Mouse (Mus musculus) hindbrain, embryonic 12.5 days (tissue): Measurements from ENCODE around the gene Fau. TPM values are rescaled to one million over a fixed set of nuclear protein-coding genes. Genes with fewer than 3 reads are reported as not detected.
A peak's percentile ranks its signal among the peaks of the same experiment; 100 is the strongest.

Experiments
- ATAC-seq: fragments of 200-750 bp; cut with Nextera tagmentation; 2 replicates; pipeline ENCODE4 v1.8.0; 2017; ENCODE audit warnings: moderate TSS enrichment; ENCODE audit not compliant: low FRiP score
- H3K27ac ChIP-seq: fragments of 300-500 bp; sonication (generic); 2 replicates; pipeline ENCODE4 v1.5.1; 2016; ENCODE audit warnings: mild to moderate bottlenecking
- H3K27me3 ChIP-seq: fragments of 300-500 bp; sonication (generic); 2 replicates; pipeline ENCODE4 v1.6.1; 2016; ENCODE audit warnings: mild to moderate bottlenecking
- H3K36me3 ChIP-seq: fragments of 300-500 bp; sonication (generic); 2 replicates; pipeline ENCODE4 v1.6.1; 2016; ENCODE audit warnings: mild to moderate bottlenecking
- H3K4me1 ChIP-seq: fragments of 300-500 bp; sonication (generic); 2 replicates; pipeline ENCODE4 v1.6.1; 2016
- H3K4me2 ChIP-seq: fragments of 300-500 bp; sonication (generic); replicated peaks from 2 replicates; pipeline ENCODE4 v1.6.1; 2016; ENCODE audit warnings: mild to moderate bottlenecking
- H3K4me3 ChIP-seq: fragments of 300-500 bp; sonication (generic); 2 replicates; pipeline ENCODE4 v1.5.1; 2016; ENCODE audit warnings: mild to moderate bottlenecking
- H3K9ac ChIP-seq: fragments of 300-500 bp; sonication (generic); 2 replicates; pipeline ENCODE4 v1.6.1; 2016; ENCODE audit warnings: mild to moderate bottlenecking, moderate library complexity
- H3K9me3 ChIP-seq: fragments of 300-500 bp; sonication (generic); replicated peaks from 2 replicates; pipeline ENCODE4 v1.6.1; 2016; ENCODE audit warnings: mild to moderate bottlenecking
- WGBS: fragments of 180-500 bp; shearing (Covaris S2); methylation state at CpG from one replicate; pipeline ENCODE4 v1.1.7; 2016; 5-methylcytosine and 5-hydroxymethylcytosine counted together
- polyA plus RNA-seq: library from polyadenylated mRNA; unstranded; fragments of >200 nt; fragmentation: Nextera tagmentation; extraction: Ambion mirVana; gene quantifications from 2 replicates; pipeline ENCODE4 v1.2.1, GENCODE M21; 2016

Gene Fau
- polyA plus RNA-seq, 1 experiment from 2014 or later: 621 TPM

- H3K36me3 ChIP-seq: peaks cover 47% of the 10 kb centered on the region
- no peaks in the 10 kb centered on the region for H3K27me3 ChIP-seq
- peak overlapping the region; percentile 90 for H3K9ac ChIP-seq
- ATAC-seq: no peak
- peak overlapping the region; percentile 95 for H3K4me2 ChIP-seq
- peaks cover 25% of the 10 kb centered on the region for H3K4me1 ChIP-seq
- peak overlapping the region; percentile 96 for H3K4me3 ChIP-seq
- H3K27ac ChIP-seq: no peak overlapping the region
- WGBS: 90% methylated on average over 8 of the region's 8 CpGs
- no peaks in the 10 kb centered on the region for H3K9me3 ChIP-seq
Observed at GRCm38 (mm10) chr19:6047899-6048166, 9.8 kb upstream of the Fau start.

DNA sequence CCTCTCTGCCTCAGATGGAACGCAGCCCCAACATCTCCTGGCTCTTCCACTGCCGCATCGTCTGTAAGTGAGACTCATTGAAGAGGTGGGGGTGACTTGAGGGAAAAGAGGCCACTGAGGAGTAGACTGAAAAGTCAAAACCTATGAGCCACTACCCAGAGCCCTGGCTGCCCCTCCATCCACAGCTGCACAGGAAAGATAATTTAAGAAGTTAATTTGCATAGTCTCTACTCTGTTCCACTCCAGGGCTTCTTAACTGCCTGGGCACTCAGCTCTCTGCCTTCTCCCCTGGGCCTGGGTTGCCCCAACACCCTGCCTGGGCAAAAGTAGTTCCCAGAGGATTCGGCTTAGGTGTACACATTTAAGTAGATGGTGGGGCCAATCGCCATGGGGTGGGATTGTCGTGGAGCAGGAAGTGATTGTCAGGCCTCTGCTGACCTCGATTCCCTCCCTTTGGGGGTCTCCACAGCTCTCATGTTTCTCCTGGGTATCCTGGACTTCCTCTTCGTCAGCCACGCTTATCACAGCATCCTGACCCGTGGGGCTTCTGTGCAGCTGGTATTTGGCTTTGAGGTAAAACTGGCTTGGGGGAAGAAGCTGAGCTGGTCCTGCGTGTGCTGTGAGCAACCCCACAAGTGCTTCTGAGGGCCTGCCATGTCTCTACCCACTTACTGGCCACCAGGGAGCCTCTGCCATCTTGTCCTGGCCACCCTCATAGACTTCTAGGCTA is 8.8 kb upstream of the Fau start:
- Histone ChIP-seq H3K27me3 (no peaks in the 10 kb centered on the region), H3K27ac (no peak overlapping the region), H3K4me3 (0 out of 2 replicates have a peak overlapping the region, but pooled peaks have one; percentile 2), H3K4me2 (no peak overlapping the region), H3K9me3 (no peaks in the 10 kb centered on the region), H3K36me3 (peaks cover 56% of the 10 kb centered on the region), H3K9ac (no peak overlapping the region), H3K4me1 (peaks cover 25% of the 10 kb centered on the region)
- 90% methylated on average over 11 of the region's 11 CpGs for WGBS
- no peak for ATAC-seq

- Histone ChIP-seq H3K36me3 (peaks cover 76% of the 10 kb centered on the region), H3K4me3 (no peak overlapping the region), H3K9me3 (no peaks in the 10 kb centered on the region), H3K27me3 (no peaks in the 10 kb centered on the region), H3K9ac (no peak overlapping the region), H3K4me2 (no peak overlapping the region), H3K27ac (no peak overlapping the region), H3K4me1 (peaks cover 23% of the 10 kb centered on the region)
- ATAC-seq: no peak
- WGBS: 92% methylated on average over 7 of the region's 7 CpGs
Observed at GRCm38 (mm10) chr19:6052516-6052915, 5.1 kb upstream of the Fau start.

DNA sequence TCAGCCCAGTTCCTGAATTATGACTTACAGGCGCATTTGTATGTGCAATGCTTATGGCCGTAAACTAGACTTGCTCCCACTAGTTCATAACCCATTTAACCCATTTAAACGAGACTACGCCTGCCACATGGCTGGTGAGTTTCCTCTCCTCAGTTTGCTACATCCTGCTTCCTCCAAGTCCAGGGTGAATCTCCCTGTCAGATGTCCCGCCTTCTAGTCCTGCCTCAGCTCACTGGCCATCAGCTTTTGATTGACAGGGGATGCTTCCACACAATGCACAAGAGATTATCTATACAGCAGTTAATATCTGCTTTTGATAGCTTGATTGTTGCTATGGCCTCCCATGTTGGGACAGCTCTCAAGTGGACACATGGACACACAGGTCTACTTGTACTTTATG is 3.3 kb upstream of the Fau start:
- no peaks in the 10 kb centered on the region for H3K9me3 ChIP-seq
- H3K4me2 ChIP-seq: no peak overlapping the region
- H3K9ac ChIP-seq: no peak overlapping the region
- no peak for ATAC-seq
- H3K27me3 ChIP-seq: no peaks in the 10 kb centered on the region
- no peak overlapping the region for H3K4me3 ChIP-seq
- no peak overlapping the region for H3K27ac ChIP-seq
- H3K4me1 ChIP-seq: peaks cover 18% of the 10 kb centered on the region
- H3K36me3 ChIP-seq: peaks cover 70% of the 10 kb centered on the region
- WGBS: 88% methylated on average over 5 of the region's 5 CpGs

GRCm38 (mm10) chr19:6056696-6057095 is 948 bp upstream of the Fau start:
- no peak for ATAC-seq
- peaks cover 51% of the 10 kb centered on the region for H3K36me3 ChIP-seq
- no peaks in the 10 kb centered on the region for H3K27me3 ChIP-seq

GRCm38 (mm10) chr19:6058513-6058912 is 869 bp downstream of the Fau start:
- Histone ChIP-seq H3K27ac (peak overlapping the region; percentile 80; the same call in 1 of the 2 replicates), H3K36me3 (peaks cover 34% of the 10 kb centered on the region), H3K27me3 (no peaks in the 10 kb centered on the region), H3K4me1 (peaks cover 39% of the 10 kb centered on the region), H3K4me2 (peak overlapping the region; percentile 87), H3K4me3 (peak overlapping the region; percentile 88), H3K9me3 (no peaks in the 10 kb centered on the region), H3K9ac (peak overlapping the region; percentile 89)
- ATAC-seq: no peak
- WGBS: 42% methylated on average over 5 of the region's 5 CpGs

More at GRCm38 (mm10) chr19:6056696-6057095, 948 bp upstream of the Fau start:
- H3K9me3 ChIP-seq: no peaks in the 10 kb centered on the region
- H3K27ac ChIP-seq: no peak overlapping the region
- peak overlapping the region; percentile 88 for H3K4me3 ChIP-seq
- H3K4me1 ChIP-seq: peaks cover 21% of the 10 kb centered on the region
- H3K4me2 ChIP-seq: peak overlapping the region; percentile 87
- peak overlapping the region; percentile 89; the same call in 1 of the 2 replicates for H3K9ac ChIP-seq
- 66% methylated on average over 4 of the region's 4 CpGs for WGBS

DNA sequence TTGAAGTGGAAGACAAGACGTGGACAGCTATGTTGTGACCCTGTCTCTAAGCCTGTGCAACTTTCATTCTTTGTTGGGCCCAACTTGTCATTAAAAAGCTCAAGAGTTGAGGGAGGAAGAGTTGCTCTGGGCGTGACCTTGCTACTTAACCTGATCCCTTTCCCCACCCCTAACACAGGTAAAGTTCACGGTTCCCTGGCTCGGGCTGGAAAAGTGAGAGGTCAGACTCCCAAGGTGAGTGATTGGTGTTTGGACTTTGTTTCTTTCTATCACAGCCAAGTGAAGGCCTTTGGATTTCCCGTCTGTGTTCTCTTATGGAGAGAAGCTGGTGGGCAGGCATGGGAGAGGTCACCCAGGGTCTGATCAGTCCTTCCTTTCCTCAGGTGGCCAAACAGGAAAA is 1.3 kb downstream of the Fau start:
- Histone ChIP-seq H3K9ac (peak overlapping the region; percentile 89), H3K9me3 (no peaks in the 10 kb centered on the region), H3K36me3 (peaks cover 34% of the 10 kb centered on the region), H3K27me3 (no peaks in the 10 kb centered on the region), H3K27ac (no peak overlapping the region), H3K4me3 (peak overlapping the region; percentile 88; the same call in 1 of the 2 replicates), H3K4me1 (peaks cover 41% of the 10 kb centered on the region), H3K4me2 (peak overlapping the region; percentile 87)
- ATAC-seq: no peak
- WGBS: 90% methylated on average over 5 of the region's 5 CpGs

- peak within 1 kb of the TSS; percentile 85 for H3K4me3 ChIP-seq
- H3K9ac ChIP-seq: peak within 1 kb of the TSS; percentile 91
- under 1% methylated on average over 58 of the region's 58 CpGs for WGBS
- H3K9me3 ChIP-seq: no peaks in the 10 kb centered on the region
- H3K4me2 ChIP-seq: peak within 1 kb of the TSS; percentile 94
- H3K36me3 ChIP-seq: peaks cover 15% of the 10 kb centered on the region
- H3K4me1 ChIP-seq: peaks cover 46% of the 10 kb centered on the region
- H3K27ac ChIP-seq: peak within 1 kb of the TSS; percentile 95
- H3K27me3 ChIP-seq: no peaks in the 10 kb centered on the region
- peak; percentile 52 for ATAC-seq
Observed at GRCm38 (mm10) chr19:6061021-6061533, 3.4 kb downstream of the Fau start, which contains the start of gene Znhit2. TSS of gene Znhit2 (plus strand) at chr19:6061192.

DNA sequence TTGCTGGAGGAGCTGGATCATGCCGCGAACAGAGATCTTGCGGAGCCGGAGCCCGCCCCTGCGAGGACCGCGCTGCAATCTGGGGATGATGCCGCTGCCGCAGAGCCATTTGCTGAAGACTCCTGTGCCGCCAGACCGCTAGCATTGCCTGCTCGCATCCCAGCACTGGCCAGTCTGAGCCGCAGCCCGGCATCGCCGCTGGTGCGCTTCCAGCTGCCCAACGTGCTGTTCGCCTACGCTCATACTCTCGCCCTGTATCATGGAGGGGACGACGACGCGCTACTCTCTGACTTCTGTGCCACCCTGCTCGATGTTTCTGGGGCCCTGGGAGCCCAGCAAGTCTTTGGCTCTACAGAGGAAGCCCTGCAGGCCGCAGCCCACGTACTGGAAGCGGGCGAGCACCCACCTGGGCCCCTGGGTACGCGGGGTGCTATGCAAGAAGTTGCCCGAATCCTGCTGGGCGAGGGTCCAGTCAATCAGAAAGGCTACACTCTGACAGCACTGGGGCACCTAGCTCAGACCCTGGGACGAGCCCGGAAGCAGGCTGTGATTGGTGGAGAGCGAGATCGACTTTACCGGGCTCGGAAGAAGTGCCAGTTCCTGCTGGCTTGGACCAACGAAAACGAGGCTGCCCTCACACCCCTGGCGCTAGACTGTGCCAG is 4.1 kb downstream of the Fau start:
- Histone ChIP-seq H3K4me3 (peak overlapping the region; percentile 85), H3K9ac (peak overlapping the region; percentile 91), H3K9me3 (no peaks in the 10 kb centered on the region), H3K4me1 (peaks cover 46% of the 10 kb centered on the region), H3K4me2 (peak overlapping the region; percentile 94), H3K36me3 (peaks cover 15% of the 10 kb centered on the region), H3K27ac (peak overlapping the region; percentile 95), H3K27me3 (no peaks in the 10 kb centered on the region)
- 2% methylated on average over 44 of the region's 44 CpGs for WGBS
- ATAC-seq: no peak

DNA sequence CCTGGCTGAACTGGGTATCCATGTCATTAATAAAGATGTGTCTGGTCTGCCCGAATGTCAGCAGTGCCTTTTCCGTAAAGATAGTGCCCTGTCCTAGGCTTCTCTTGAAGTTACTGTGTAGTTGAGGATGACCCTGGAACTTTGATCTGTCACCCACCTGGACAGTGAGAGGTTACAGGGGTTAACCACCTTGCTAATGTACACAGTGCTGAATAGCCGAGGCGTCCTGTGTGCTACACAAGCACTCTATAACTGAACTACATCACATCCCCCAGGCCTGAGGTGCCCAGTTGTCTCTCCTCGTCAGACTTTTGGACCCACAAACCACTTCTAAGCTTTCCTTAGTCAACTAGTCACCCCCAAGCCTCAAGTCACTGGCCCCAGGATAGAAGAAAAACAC is 4.8 kb downstream of the Fau start:
- Histone ChIP-seq H3K4me1 (peaks cover 48% of the 10 kb centered on the region), H3K9ac (peak overlapping the region; percentile 91), H3K27me3 (no peaks in the 10 kb centered on the region), H3K9me3 (no peaks in the 10 kb centered on the region), H3K4me3 (peak overlapping the region; percentile 85), H3K27ac (no peak overlapping the region; the same call in 1 of the 2 replicates), H3K36me3 (peaks cover 15% of the 10 kb centered on the region), H3K4me2 (peak overlapping the region; percentile 94)
- no peak for ATAC-seq
- WGBS: 66% methylated on average over 5 of the region's 5 CpGs

- Histone ChIP-seq H3K36me3 (peaks cover 15% of the 10 kb centered on the region), H3K9ac (peak overlapping the region; percentile 91; the same call in 1 of the 2 replicates), H3K4me1 (peaks cover 55% of the 10 kb centered on the region), H3K4me2 (peak overlapping the region; percentile 94; the same call in 1 of the 2 replicates), H3K27ac (no peak overlapping the region), H3K4me3 (no peak overlapping the region), H3K9me3 (no peaks in the 10 kb centered on the region), H3K27me3 (no peaks in the 10 kb centered on the region)
- 95% methylated on average over 6 of the region's 6 CpGs for WGBS
- no peak for ATAC-seq
Observed at GRCm38 (mm10) chr19:6063081-6063480, 5.4 kb downstream of the Fau start.

DNA sequence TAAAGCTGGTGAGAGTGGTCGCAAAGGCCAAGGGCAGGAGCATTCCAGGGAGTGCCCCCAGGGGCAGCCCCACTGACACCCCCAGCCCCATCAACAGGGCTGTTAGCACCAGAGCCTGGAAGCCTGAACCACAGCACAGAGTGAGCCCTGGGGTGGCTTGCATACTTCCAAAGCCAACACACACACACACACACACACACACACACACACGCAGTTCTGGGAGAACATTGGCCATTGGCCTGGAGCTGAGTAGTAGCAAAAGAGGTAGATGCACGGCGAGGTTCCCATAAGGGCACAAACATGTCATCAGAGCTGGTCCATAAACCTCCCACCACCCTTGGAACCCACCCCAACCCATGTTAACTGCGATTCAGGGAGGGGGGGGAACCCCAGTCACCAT is 8.9 kb downstream of the Fau start:
- Histone ChIP-seq H3K27me3 (no peaks in the 10 kb centered on the region), H3K36me3 (peaks cover 28% of the 10 kb centered on the region), H3K4me1 (peaks cover 48% of the 10 kb centered on the region), H3K4me2 (peak overlapping the region; percentile 96), H3K27ac (peak overlapping the region; percentile 93), H3K9ac (peak overlapping the region; percentile 78), H3K4me3 (peak overlapping the region; percentile 51), H3K9me3 (no peaks in the 10 kb centered on the region)
- 36% methylated on average over 5 of the region's 5 CpGs for WGBS
- no peak for ATAC-seq
